Mouse (Mus musculus) intestine, embryonic 16.5 days (tissue): Measurements from ENCODE around the gene Fam216a. TPM values are rescaled to one million over a fixed set of nuclear protein-coding genes. Genes with fewer than 3 reads are reported as not detected.

Experiments
- ATAC-seq: fragments of 200-750 bp; cut with Nextera tagmentation; 2 replicates; pipeline ENCODE4 v1.8.0; 2017; ENCODE audit warnings: moderate TSS enrichment, moderate library complexity
- H3K27ac ChIP-seq: fragments of 300-500 bp; sonication (generic); 2 replicates; pipeline ENCODE4 v1.5.1; 2014; ENCODE audit warnings: mild to moderate bottlenecking, low read length
- H3K27me3 ChIP-seq: fragments of 300-500 bp; sonication (generic); replicated peaks from 2 replicates; pipeline ENCODE4 v1.6.1; 2014; ENCODE audit warnings: low read length, control low read depth, mixed read lengths; ENCODE audit not compliant: control insufficient read depth, insufficient read depth
- H3K36me3 ChIP-seq: fragments of 300-500 bp; sonication (generic); 2 replicates; pipeline ENCODE4 v1.6.1; 2014; ENCODE audit warnings: low read length, control low read depth; ENCODE audit not compliant: control insufficient read depth, insufficient read depth
- H3K4me1 ChIP-seq: fragments of 300-500 bp; sonication (generic); 2 replicates; pipeline ENCODE4 v1.6.1; 2014; ENCODE audit warnings: low read length, control low read depth, mixed read lengths; ENCODE audit not compliant: control insufficient read depth, insufficient read depth
- H3K4me2 ChIP-seq: fragments of 300-500 bp; sonication (generic); 2 replicates; pipeline ENCODE4 v1.6.1; 2014; ENCODE audit warnings: low read depth, low read length, control low read depth
- H3K4me3 ChIP-seq: fragments of 300-500 bp; sonication (generic); 2 replicates; pipeline ENCODE4 v1.5.1; 2014; ENCODE audit warnings: mild to moderate bottlenecking, low read length
- H3K9ac ChIP-seq: fragments of 300-500 bp; sonication (generic); 2 replicates; pipeline ENCODE4 v1.6.1; 2014; ENCODE audit warnings: low read depth, low read length
- H3K9me3 ChIP-seq: fragments of 300-500 bp; sonication (generic); 2 replicates; pipeline ENCODE4 v1.6.1; 2016; ENCODE audit warnings: low read length, control low read depth; ENCODE audit not compliant: control insufficient read depth
- WGBS: fragments of 180-500 bp; shearing (Covaris S2); extraction: QIAGEN DNeasy Blood & Tissue Kit; methylation state at CpG from one replicate; pipeline ENCODE4 v1.1.7; 2014; 5-methylcytosine and 5-hydroxymethylcytosine counted together
- polyA plus RNA-seq: library from polyadenylated mRNA; unstranded; fragments of >200 nt; fragmentation: Nextera tagmentation; extraction: Ambion mirVana; gene quantifications from 2 replicates; pipeline ENCODE4 v1.2.1, GENCODE M21; 2015

Fam216a gene
- polyA plus RNA-seq, 1 experiment from 2014 or later = 34.0 TPM

GRCm38 (mm10) chr5:122336554-122337294, 35.4 kb downstream of the Fam216a start:
- WGBS = 85% methylated on average over 7 of the region's 7 CpGs
- Histone ChIP-seq H3K4me3 (no peak overlapping the region), H3K36me3 (no peaks in the 10 kb centered on the region), H3K9me3 (no peaks in the 10 kb centered on the region), H3K4me2 (no peak overlapping the region), H3K27ac (no peak overlapping the region), H3K4me1 (no peaks in the 10 kb centered on the region), H3K27me3 (no peaks in the 10 kb centered on the region), H3K9ac (no peak overlapping the region)
- no peak for ATAC-seq

GRCm38 (mm10) chr5:122334682-122335081, 37.5 kb downstream of the Fam216a start:
- no peak for ATAC-seq
- no peak overlapping the region for H3K9ac ChIP-seq
- H3K27ac ChIP-seq = no peak overlapping the region
- WGBS = 65% methylated on average over 3 of the region's 3 CpGs
- H3K9me3 ChIP-seq = no peaks in the 10 kb centered on the region
- H3K36me3 ChIP-seq = no peaks in the 10 kb centered on the region
- H3K27me3 ChIP-seq = no peaks in the 10 kb centered on the region
- H3K4me1 ChIP-seq = peaks cover 3% of the 10 kb centered on the region; the same call in 1 of the 2 replicates
- H3K4me2 ChIP-seq = no peak overlapping the region
- no peak overlapping the region for H3K4me3 ChIP-seq

- H3K4me3 ChIP-seq = no peak overlapping the region
- H3K9ac ChIP-seq = no peak overlapping the region
- H3K9me3 ChIP-seq = no peaks in the 10 kb centered on the region
- no peak overlapping the region for H3K4me2 ChIP-seq
- no peak overlapping the region for H3K27ac ChIP-seq
- H3K27me3 ChIP-seq = no peaks in the 10 kb centered on the region
- no peak for ATAC-seq
- no peaks in the 10 kb centered on the region for H3K36me3 ChIP-seq
- peaks cover 3% of the 10 kb centered on the region; the same call in 1 of the 2 replicates for H3K4me1 ChIP-seq
- 79% methylated on average over 4 of the region's 4 CpGs for WGBS
Measured at GRCm38 (mm10) chr5:122330269-122330668, 41.9 kb downstream of the Fam216a start.

GRCm38 (mm10) chr5:122327283-122327682, 44.9 kb downstream of the Fam216a start:
- H3K9me3 ChIP-seq = no peaks in the 10 kb centered on the region
- no peak overlapping the region for H3K27ac ChIP-seq
- no peak for ATAC-seq
- peaks cover 3% of the 10 kb centered on the region; the same call in 1 of the 2 replicates for H3K4me1 ChIP-seq
- H3K4me2 ChIP-seq = no peak overlapping the region
- H3K9ac ChIP-seq = no peak overlapping the region
- H3K36me3 ChIP-seq = 0 out of 2 replicates have a peak, but pooled peaks cover 2% of the 10 kb centered on the region
- H3K27me3 ChIP-seq = no peaks in the 10 kb centered on the region
- no peak overlapping the region for H3K4me3 ChIP-seq
- WGBS = 83% methylated on average over 3 of the region's 3 CpGs

- WGBS = 87% methylated on average over 8 of the region's 8 CpGs
- no peak overlapping the region for H3K4me3 ChIP-seq
- H3K4me2 ChIP-seq = no peak overlapping the region
- ATAC-seq = no peak
- H3K4me1 ChIP-seq = peaks cover 3% of the 10 kb centered on the region; the same call in 1 of the 2 replicates
- no peak overlapping the region for H3K9ac ChIP-seq
- H3K27ac ChIP-seq = no peak overlapping the region
- 0 out of 2 replicates have a peak, but pooled peaks cover 2% of the 10 kb centered on the region for H3K36me3 ChIP-seq
- H3K9me3 ChIP-seq = no peaks in the 10 kb centered on the region
- H3K27me3 ChIP-seq = no peaks in the 10 kb centered on the region
Measured at GRCm38 (mm10) chr5:122325477-122325876, 46.7 kb downstream of the Fam216a start.

- H3K9ac ChIP-seq = no peak overlapping the region
- H3K9me3 ChIP-seq = no peaks in the 10 kb centered on the region
- no peaks in the 10 kb centered on the region for H3K4me1 ChIP-seq
- no peak overlapping the region for H3K4me3 ChIP-seq
- ATAC-seq = no peak
- no peak overlapping the region for H3K4me2 ChIP-seq
- WGBS = 84% methylated on average over 23 of the region's 23 CpGs
- no peaks in the 10 kb centered on the region for H3K27me3 ChIP-seq
- H3K27ac ChIP-seq = no peak overlapping the region
- H3K36me3 ChIP-seq = 0 out of 2 replicates have a peak, but pooled peaks cover 2% of the 10 kb centered on the region
Measured at GRCm38 (mm10) chr5:122324608-122325431, 47.3 kb downstream of the Fam216a start.

- Histone ChIP-seq H3K4me1 (no peaks in the 10 kb centered on the region), H3K36me3 (0 out of 2 replicates have a peak, but pooled peaks cover 2% of the 10 kb centered on the region), H3K4me3 (no peak overlapping the region), H3K9ac (no peak overlapping the region), H3K9me3 (no peaks in the 10 kb centered on the region), H3K27me3 (no peaks in the 10 kb centered on the region), H3K4me2 (no peak overlapping the region), H3K27ac (no peak overlapping the region)
- 83% methylated on average over 8 of the region's 8 CpGs for WGBS
- no peak for ATAC-seq
Measured at GRCm38 (mm10) chr5:122323523-122323922, 48.6 kb downstream of the Fam216a start.

- Histone ChIP-seq H3K9ac (no peak overlapping the region), H3K4me1 (no peaks in the 10 kb centered on the region), H3K27me3 (no peaks in the 10 kb centered on the region), H3K4me3 (no peak overlapping the region), H3K9me3 (no peaks in the 10 kb centered on the region), H3K4me2 (no peak overlapping the region), H3K27ac (no peak overlapping the region; the same call in 1 of the 2 replicates), H3K36me3 (0 out of 2 replicates have a peak, but pooled peaks cover 2% of the 10 kb centered on the region)
- 52% methylated on average over 12 of the region's 12 CpGs for WGBS
- ATAC-seq = no peak
Measured at GRCm38 (mm10) chr5:122320205-122320781, 51.9 kb downstream of the Fam216a start.
